Mouse (Mus musculus) limb, embryonic 12.5 days (tissue): ENCODE data around the gene Cidec. TPM values are rescaled to one million over a fixed set of nuclear protein-coding genes. Genes with fewer than 3 reads are reported as not detected.
A peak's percentile ranks its signal among the peaks of the same experiment; 100 is the strongest.

Experiments
- ATAC-seq: fragments of 200-750 bp; cut with Nextera tagmentation; 2 replicates; pipeline ENCODE4 v1.8.0; 2017; ENCODE audit warnings: low read depth, moderate TSS enrichment; ENCODE audit not compliant: insufficient number of reproducible peaks, insufficient read depth, low FRiP score, low TSS enrichment
- H3K27ac ChIP-seq: fragments of 300-500 bp; sonication (generic); 2 replicates; pipeline ENCODE4 v1.5.1; 2016; ENCODE audit warnings: mild to moderate bottlenecking, moderate library complexity
- H3K27me3 ChIP-seq: fragments of 300-500 bp; sonication (generic); 2 replicates; pipeline ENCODE4 v1.6.1; 2016; ENCODE audit warnings: mild to moderate bottlenecking, moderate library complexity
- H3K36me3 ChIP-seq: fragments of 300-500 bp; sonication (generic); 2 replicates; pipeline ENCODE4 v1.6.1; 2016; ENCODE audit warnings: mild to moderate bottlenecking, moderate library complexity
- H3K4me1 ChIP-seq: fragments of 300-500 bp; sonication (generic); replicated peaks from 2 replicates; pipeline ENCODE4 v1.6.1; 2016
- H3K4me2 ChIP-seq: fragments of 300-500 bp; sonication (generic); 2 replicates; pipeline ENCODE4 v1.6.1; 2016; ENCODE audit warnings: mild to moderate bottlenecking, moderate library complexity
- H3K4me3 ChIP-seq: fragments of 300-500 bp; sonication (generic); replicated peaks from 2 replicates; pipeline ENCODE4 v1.5.1; 2016; ENCODE audit warnings: mild to moderate bottlenecking
- H3K9ac ChIP-seq: fragments of 300-500 bp; sonication (generic); replicated peaks from 2 replicates; pipeline ENCODE4 v1.6.1; 2016; ENCODE audit warnings: mild to moderate bottlenecking, moderate library complexity
- H3K9me3 ChIP-seq: fragments of 300-500 bp; sonication (generic); 2 replicates; pipeline ENCODE4 v1.6.1; 2016; ENCODE audit warnings: mild to moderate bottlenecking, moderate library complexity
- WGBS: fragments of 180-500 bp; shearing (Covaris S2); methylation state at CpG from one replicate; pipeline ENCODE4 v1.1.7; 2016; 5-methylcytosine and 5-hydroxymethylcytosine counted together
- polyA plus RNA-seq: library from polyadenylated mRNA; unstranded; fragments of >200 nt; fragmentation: Nextera tagmentation; extraction: Ambion mirVana; gene quantifications from 2 replicates; pipeline ENCODE4 v1.2.1, GENCODE M21; 2016

The Cidec gene
- polyA plus RNA-seq, 1 experiment from 2014 or later = not detected

GRCm38 (mm10) chr6:113390715-113391114 is 44.8 kb downstream of the Cidec start:
- ATAC-seq = no peak
- no peak overlapping the region for H3K27ac ChIP-seq
- no peak overlapping the region for H3K4me2 ChIP-seq
- H3K9ac ChIP-seq = no peak overlapping the region
- WGBS = 89% methylated on average over 3 of the region's 3 CpGs
- H3K36me3 ChIP-seq = peaks cover 66% of the 10 kb centered on the region
- H3K4me3 ChIP-seq = no peak overlapping the region
- H3K9me3 ChIP-seq = no peaks in the 10 kb centered on the region
- H3K27me3 ChIP-seq = peaks cover 8% of the 10 kb centered on the region; the same call in 1 of the 2 replicates
- peaks cover 12% of the 10 kb centered on the region; the same call in 1 of the 2 replicates for H3K4me1 ChIP-seq

- Histone ChIP-seq H3K4me1 (peaks cover 12% of the 10 kb centered on the region; the same call in 1 of the 2 replicates), H3K9ac (no peak within 1 kb of the TSS), H3K36me3 (peaks cover 70% of the 10 kb centered on the region), H3K4me2 (no peak within 1 kb of the TSS), H3K9me3 (no peaks in the 10 kb centered on the region), H3K27me3 (peaks cover 8% of the 10 kb centered on the region; the same call in 1 of the 2 replicates), H3K4me3 (no peak within 1 kb of the TSS), H3K27ac (0 out of 2 replicates have a peak within 1 kb of the TSS, but pooled peaks have one; percentile 35)
- no peak for ATAC-seq
- 79% methylated on average over 8 of the region's 8 CpGs for WGBS
Observed at GRCm38 (mm10) chr6:113388960-113389359, 46.6 kb downstream of the Cidec start, which contains the start of gene Ttll3. Gene Ttll3, plus strand, starts transcription at chr6:113389260.

- H3K27me3 ChIP-seq = peaks cover 2% of the 10 kb centered on the region; the same call in 1 of the 2 replicates
- H3K27ac ChIP-seq = no peak overlapping the region
- H3K4me3 ChIP-seq = no peak overlapping the region
- ATAC-seq = no peak
- no peak overlapping the region for H3K9ac ChIP-seq
- H3K36me3 ChIP-seq = peaks cover 99% of the 10 kb centered on the region
- 62% methylated on average over 3 of the region's 3 CpGs for WGBS
- H3K4me2 ChIP-seq = no peak overlapping the region
- H3K9me3 ChIP-seq = no peaks in the 10 kb centered on the region
- no peaks in the 10 kb centered on the region for H3K4me1 ChIP-seq
Observed at GRCm38 (mm10) chr6:113386025-113386424, 49.5 kb downstream of the Cidec start.

GRCm38 (mm10) chr6:113385160-113385714 is 50.3 kb downstream of the Cidec start:
- no peaks in the 10 kb centered on the region for H3K4me1 ChIP-seq
- no peak overlapping the region for H3K4me3 ChIP-seq
- H3K9ac ChIP-seq = no peak overlapping the region
- no peaks in the 10 kb centered on the region for H3K9me3 ChIP-seq
- peaks cover 99% of the 10 kb centered on the region for H3K36me3 ChIP-seq
- no peak overlapping the region; the same call in 1 of the 2 replicates for H3K27ac ChIP-seq
- H3K4me2 ChIP-seq = no peak overlapping the region
- no peak for ATAC-seq
- no peaks in the 10 kb centered on the region for H3K27me3 ChIP-seq
- 89% methylated on average over 11 of the region's 11 CpGs for WGBS

GRCm38 (mm10) chr6:113384351-113384927 is 51.1 kb downstream of the Cidec start:
- Histone ChIP-seq H3K9me3 (no peaks in the 10 kb centered on the region), H3K9ac (no peak overlapping the region), H3K36me3 (peaks cover 94% of the 10 kb centered on the region), H3K27ac (no peak overlapping the region), H3K4me1 (no peaks in the 10 kb centered on the region), H3K4me3 (no peak overlapping the region), H3K27me3 (no peaks in the 10 kb centered on the region), H3K4me2 (no peak overlapping the region)
- no peak for ATAC-seq
- 95% methylated on average over 8 of the region's 8 CpGs for WGBS

- H3K4me2 ChIP-seq = no peak overlapping the region
- H3K27ac ChIP-seq = no peak overlapping the region
- H3K4me1 ChIP-seq = peaks cover 15% of the 10 kb centered on the region
- WGBS = 96% methylated on average over 11 of the region's 11 CpGs
- no peak overlapping the region for H3K9ac ChIP-seq
- ATAC-seq = no peak
- H3K36me3 ChIP-seq = peaks cover 60% of the 10 kb centered on the region
- H3K4me3 ChIP-seq = no peak overlapping the region
- no peaks in the 10 kb centered on the region for H3K9me3 ChIP-seq
- H3K27me3 ChIP-seq = no peaks in the 10 kb centered on the region
Observed at GRCm38 (mm10) chr6:113380480-113380879, 55.1 kb downstream of the Cidec start.

- 90% methylated on average over 6 of the region's 6 CpGs for WGBS
- no peak for ATAC-seq
- H3K9ac ChIP-seq = no peak overlapping the region; the same call in 1 of the 2 replicates
Observed at GRCm38 (mm10) chr6:113379246-113379645, 56.3 kb downstream of the Cidec start.

GRCm38 (mm10) chr6:113377496-113378385 is 57.8 kb downstream of the Cidec start, which contains the start of the genes Tada3 and Arpc4:
Gene Tada3, minus strand, starts transcription at chr6:113377883.
Gene Arpc4, plus strand, starts transcription at chr6:113378115.
- Histone ChIP-seq H3K36me3 (peaks cover 60% of the 10 kb centered on the region), H3K4me2 (peak within 1 kb of the TSS; percentile 93), H3K4me3 (peak within 1 kb of the TSS; percentile 97), H3K9ac (peak within 1 kb of the TSS; percentile 96), H3K4me1 (peaks cover 15% of the 10 kb centered on the region), H3K27ac (peak within 1 kb of the TSS; percentile 93), H3K9me3 (no peaks in the 10 kb centered on the region), H3K27me3 (no peaks in the 10 kb centered on the region)
- under 1% methylated on average over 61 of the region's 61 CpGs for WGBS
- peak; percentile 95 for ATAC-seq

More at GRCm38 (mm10) chr6:113379246-113379645, 56.3 kb downstream of the Cidec start:
- no peak overlapping the region for H3K27ac ChIP-seq
- peaks cover 60% of the 10 kb centered on the region for H3K36me3 ChIP-seq
- H3K4me3 ChIP-seq = peak overlapping the region; percentile 97
- peak overlapping the region; percentile 93 for H3K4me2 ChIP-seq
- H3K27me3 ChIP-seq = no peaks in the 10 kb centered on the region
- no peaks in the 10 kb centered on the region for H3K9me3 ChIP-seq
- peaks cover 15% of the 10 kb centered on the region for H3K4me1 ChIP-seq

GRCm38 (mm10) chr6:113377172-113377495 is 58.4 kb downstream of the Cidec start:
- peak overlapping the region; percentile 96 for H3K9ac ChIP-seq
- H3K27me3 ChIP-seq = no peaks in the 10 kb centered on the region
- peak overlapping the region; percentile 93 for H3K27ac ChIP-seq
- H3K4me1 ChIP-seq = peaks cover 15% of the 10 kb centered on the region
- 7% methylated on average over 7 of the region's 7 CpGs for WGBS
- peaks cover 60% of the 10 kb centered on the region for H3K36me3 ChIP-seq
- peak overlapping the region; percentile 97 for H3K4me3 ChIP-seq
- no peaks in the 10 kb centered on the region for H3K9me3 ChIP-seq
- ATAC-seq = no peak
- H3K4me2 ChIP-seq = peak overlapping the region; percentile 93
